Mouse (Mus musculus) MEL (cell line): ENCODE data around the gene Cpd.

Source experiments
- CHD1 ChIP-seq: IDR thresholded peaks from 2 replicates; pipeline ENCODE4 v1.6.1; 2012; ENCODE audit warnings: low read depth, mild to moderate bottlenecking, inconsistent platforms, low read length, improper control_type of control experiment
- CTCF ChIP-seq, 3 experiments: IDR thresholded peaks in 2 of 3; conservative IDR thresholded peaks in 1 of 3; 2 replicates each; pipeline ENCODE4 v1.5.1; 2011 to 2012; ENCODE audit warnings: low read length in 3 of 3, low read depth in 2 of 3, mild to moderate bottlenecking in 2 of 3, improper control_type of control experiment in 1 of 3, inconsistent platforms in 1 of 3, mixed read lengths in 1 of 3, moderate library complexity in 1 of 3; ENCODE audit not compliant: control insufficient read depth in 1 of 3, insufficient read depth in 1 of 3, poor library complexity in 1 of 3, severe bottlenecking in 1 of 3
- E2F4 ChIP-seq: IDR thresholded peaks from 2 replicates; pipeline ENCODE4 v1.6.1; 2011; ENCODE audit warnings: low read depth, low read length, improper control_type of control experiment, borderline replicate concordance
- GATA1 ChIP-seq: IDR thresholded peaks from 2 replicates; pipeline ENCODE4 v1.6.1; 2011; ENCODE audit warnings: low read depth, low read length, improper control_type of control experiment
- JUND ChIP-seq: IDR thresholded peaks from 2 replicates; pipeline ENCODE4 v1.6.1; 2011; ENCODE audit warnings: low read depth, mild to moderate bottlenecking, improper control_type of control experiment, low read length
- MAFK ChIP-seq: IDR thresholded peaks from 2 replicates; pipeline ENCODE4 v1.6.1; 2011; ENCODE audit warnings: low read depth, mild to moderate bottlenecking, low read length, improper control_type of control experiment, borderline replicate concordance
- MEF2A ChIP-seq: IDR thresholded peaks from 2 replicates; pipeline ENCODE4 v1.6.1; 2014; ENCODE audit warnings: low read depth, mild to moderate bottlenecking, inconsistent platforms, low read length, improper control_type of control experiment; ENCODE audit not compliant: poor library complexity, insufficient replicate concordance, severe bottlenecking; ENCODE audit errors: extremely low read depth
- POLR2A ChIP-seq, 2 experiments: IDR thresholded peaks; 2 replicates each; pipeline ENCODE4 v1.6.1; 2011 to 2012; ENCODE audit warnings: low read length in 2 of 2, mild to moderate bottlenecking in 2 of 2, control low read depth in 1 of 2, improper control_type of control experiment in 1 of 2, low read depth in 1 of 2, moderate library complexity in 1 of 2; ENCODE audit not compliant: control insufficient read depth in 1 of 2, insufficient read depth in 1 of 2, poor library complexity in 1 of 2
- ZKSCAN1 ChIP-seq: IDR thresholded peaks from 2 replicates; pipeline ENCODE4 v1.6.1; 2012; ENCODE audit warnings: low read depth, mild to moderate bottlenecking, inconsistent platforms, low read length, improper control_type of control experiment, moderate library complexity

- TF ChIP-seq MAFK, result no peak
- TF ChIP-seq CTCF (IDR thresholded peaks at IDR 0.05 in 2 of 3, conservative IDR thresholded peaks at IDR 0.05 in 1 of 3; ENCODE audit: control insufficient read depth in 1 of 3, insufficient read depth in 1 of 3, low read depth in 2 of 3, low read length in 3 of 3, poor library complexity in 1 of 3, severe bottlenecking in 1 of 3), result no peak
- TF ChIP-seq POLR2A (IDR thresholded peaks at IDR 0.05; ENCODE audit: control insufficient read depth in 1 of 2, insufficient read depth in 1 of 2, low read depth in 1 of 2, low read length in 2 of 2, poor library complexity in 1 of 2), result no peak
- no peak for TF ChIP-seq ZKSCAN1
- TF ChIP-seq JUND, result no peak
- TF ChIP-seq E2F4, result no peak
- no peak for TF ChIP-seq CHD1
- TF ChIP-seq MEF2A, result no peak
- no peak for TF ChIP-seq GATA1
These were observed 46.2 kb upstream of the Cpd start for GRCm38 (mm10) chr11:76892972-76893371.
